Mouse (Mus musculus) ES-Bruce4 (cell line): ENCODE data around the gene Erich6b.

ENCODE experiments used
- CTCF ChIP-seq: IDR thresholded peaks from one replicate; pipeline ENCODE4 v1.8.1; 2011; ENCODE audit warnings: low read depth, low read length
- POLR2A ChIP-seq: IDR thresholded peaks from one replicate; pipeline ENCODE4 v1.8.1; 2011; ENCODE audit warnings: low read length; ENCODE audit not compliant: insufficient read depth

- TF ChIP-seq POLR2A (no peak), CTCF (no peak)
These were observed 5.1 kb downstream of the Erich6b start for GRCm38 (mm10) chr14:75646968-75647829.
